Mouse (Mus musculus) gastrocnemius, postnatal 25 days (tissue): ENCODE results near the gene Atad5. TPM values are rescaled to one million over a fixed set of nuclear protein-coding genes. Genes with fewer than 3 reads are reported as not detected.
"Not testable (repeated sequence)": the region's sequence is repeated elsewhere in the genome, so short reads cannot be mapped to it uniquely, and the experiment has no call there.

Experiments
- DNase-seq: peaks from one replicate; pipeline ENCODE4 v3.0.0; 2022
- total RNA-seq, 2 experiments: library from RNA; stranded (reverse); gene quantifications; 1 replicate in 1 of 2; 2 replicates in 1 of 2; pipeline ENCODE4 v1.2.3; 2021

Gene Atad5
- total RNA-seq, 2 experiments from 2014 or later = 0.72 to 0.99 TPM

GRCm38 (mm10) chr11:80181021-80181749 is 92.0 kb downstream of the Atad5 start:
- DNase-seq = no peak

GRCm38 (mm10) chr11:80183054-80183704 is 94.0 kb downstream of the Atad5 start:
- DNase-seq = not testable (repeated sequence)

GRCm38 (mm10) chr11:80183705-80184255 is 94.6 kb downstream of the Atad5 start, which contains the start of gene Rnf135:
Gene Rnf135 (plus strand): TSS chr11:80183851.
- DNase-seq = peak; percentile 94

GRCm38 (mm10) chr11:80184531-80185071 is 95.4 kb downstream of the Atad5 start:
- DNase-seq = no peak

Other genes with a start within 250 kb of the Atad5 start
- gene Utp6, start 127.0 kb upstream of the Atad5 start, total RNA-seq = 10 to 100 TPM; 24.6 to 26.0 TPM
- 10 to 100 TPM; 16.9 to 17.6 TPM for gene Suz12, start 96.3 kb upstream of the Atad5 start, total RNA-seq
- gene Crlf3, start 8.4 kb upstream of the Atad5 start, total RNA-seq = 1 to 10 TPM; 6.6 to 7.7 TPM
- gene Tefm, start 52.8 kb downstream of the Atad5 start, total RNA-seq = 10 to 100 TPM; 16.3 to 21.5 TPM
- gene Adap2, start 64.7 kb downstream of the Atad5 start, total RNA-seq = 1 to 10 TPM; 5.0 to 6.0 TPM
- gene Rnf135, start 94.5 kb downstream of the Atad5 start, total RNA-seq = 1 to 10 TPM; 1.7 to 3.5 TPM
- 10 to 100 TPM; 37.8 to 40.5 TPM for gene Rhot1, start 119.6 kb downstream of the Atad5 start, total RNA-seq
- gene Rhbdl3, start 211.5 kb downstream of the Atad5 start, total RNA-seq = 1 to 10 TPM; 6.9 to 7.1 TPM